Mouse (Mus musculus) heart, embryonic 14.5 days (tissue): ENCODE measurements at regions not wholly inside any gene's neighbourhood (a gene's known extent, or its start where the extent isn't known, plus 50 kb on each side); places are given as distances from the start of the nearest gene placed in this dataset.

Experiments used
- ATAC-seq: fragments of 200-750 bp; cut with Nextera tagmentation; 2 replicates; pipeline ENCODE4 v1.8.0; 2017; ENCODE audit warnings: low read depth, moderate TSS enrichment; ENCODE audit not compliant: insufficient number of reproducible peaks, insufficient read depth, low FRiP score
- H3K27ac ChIP-seq, 2 experiments: fragments of 200-500 bp in 1 of 2; fragments of 300-500 bp in 1 of 2; sonication (generic) in 1 of 2; replicated peaks in 1 of 2; 2 replicates each; pipeline ENCODE4 v1.5.1; 2012 to 2014; ENCODE audit warnings: low read depth in 2 of 2, low read length in 2 of 2, control low read depth in 1 of 2, mild to moderate bottlenecking in 1 of 2, mixed read lengths in 1 of 2; ENCODE audit not compliant: control insufficient read depth in 1 of 2, insufficient read depth in 1 of 2
- H3K27me3 ChIP-seq: fragments of 300-500 bp; sonication (generic); 2 replicates; pipeline ENCODE4 v1.6.1; 2014; ENCODE audit warnings: mild to moderate bottlenecking, low read length, control low read depth; ENCODE audit not compliant: control insufficient read depth, insufficient read depth
- H3K36me3 ChIP-seq: fragments of 300-500 bp; sonication (generic); 2 replicates; pipeline ENCODE4 v1.6.1; 2014; ENCODE audit warnings: mild to moderate bottlenecking, control low read depth, low read length, mixed read lengths; ENCODE audit not compliant: control insufficient read depth, insufficient read depth
- H3K4me1 ChIP-seq, 2 experiments: fragments of 200-500 bp in 1 of 2; fragments of 300-500 bp in 1 of 2; sonication (generic) in 1 of 2; 2 replicates each; pipeline ENCODE4 v1.6.1; 2012 to 2014; ENCODE audit warnings: low read length in 2 of 2, control low read depth in 1 of 2, mixed read lengths in 1 of 2; ENCODE audit not compliant: control insufficient read depth in 2 of 2, insufficient read depth in 2 of 2
- H3K4me2 ChIP-seq: fragments of 300-500 bp; sonication (generic); 2 replicates; pipeline ENCODE4 v1.6.1; 2014; ENCODE audit warnings: mild to moderate bottlenecking, low read length
- H3K4me3 ChIP-seq, 2 experiments: fragments of 200-500 bp in 1 of 2; fragments of 300-500 bp in 1 of 2; sonication (generic) in 1 of 2; 2 replicates each; pipeline ENCODE4 v1.5.1; 2012 to 2014; ENCODE audit warnings: low read length in 2 of 2, mild to moderate bottlenecking in 2 of 2, control low read depth in 1 of 2, low read depth in 1 of 2, moderate library complexity in 1 of 2; ENCODE audit not compliant: control insufficient read depth in 1 of 2, insufficient read depth in 1 of 2
- H3K9ac ChIP-seq: fragments of 300-500 bp; sonication (generic); 2 replicates; pipeline ENCODE4 v1.6.1; 2014; ENCODE audit warnings: mild to moderate bottlenecking, low read length
- H3K9me3 ChIP-seq: fragments of 300-500 bp; sonication (generic); 2 replicates; pipeline ENCODE4 v1.6.1; 2016; ENCODE audit warnings: low read length, control low read depth; ENCODE audit not compliant: control insufficient read depth
- WGBS: fragments of 180-500 bp; shearing (Covaris S2); extraction: QIAGEN DNeasy Blood & Tissue Kit; methylation state at CpG from one replicate; pipeline ENCODE4 v1.1.7; 2014; 5-methylcytosine and 5-hydroxymethylcytosine counted together

GRCm38 (mm10) chr8:10711474-10711873 lies 296.8 kb downstream of the Irs2 start:
- Histone ChIP-seq H3K9me3 (no peaks in the 10 kb centered on the region), H3K27ac (no peak overlapping the region), H3K4me2 (no peak overlapping the region), H3K27me3 (no peaks in the 10 kb centered on the region), H3K36me3 (no peaks in the 10 kb centered on the region), H3K4me1 (no peaks in the 10 kb centered on the region), H3K4me3 (no peak overlapping the region), H3K9ac (no peak overlapping the region)
- ATAC-seq = no peak
- 49% methylated on average over 7 of the region's 7 CpGs for WGBS

GRCm38 (mm10) chr8:10708509-10708908 lies 299.7 kb downstream of the Irs2 start:
- no peak for ATAC-seq
- Histone ChIP-seq H3K4me3 (no peak overlapping the region), H3K4me1 (no peaks in the 10 kb centered on the region), H3K27me3 (no peaks in the 10 kb centered on the region), H3K27ac (no peak overlapping the region), H3K9me3 (no peaks in the 10 kb centered on the region), H3K4me2 (no peak overlapping the region), H3K9ac (no peak overlapping the region), H3K36me3 (no peaks in the 10 kb centered on the region)
- 39% methylated on average over 6 of the region's 6 CpGs for WGBS

- H3K36me3 ChIP-seq = no peaks in the 10 kb centered on the region
- H3K4me3 ChIP-seq = no peak overlapping the region
- H3K4me2 ChIP-seq = no peak overlapping the region
- no peaks in the 10 kb centered on the region for H3K9me3 ChIP-seq
- no peak for ATAC-seq
- H3K9ac ChIP-seq = no peak overlapping the region
- H3K27me3 ChIP-seq = no peaks in the 10 kb centered on the region
- no peak overlapping the region for H3K27ac ChIP-seq
- no peaks in the 10 kb centered on the region; a peak in 1 of 4 replicates for H3K4me1 ChIP-seq
Observed at GRCm38 (mm10) chr8:10707122-10707521, 301.1 kb downstream of the Irs2 start.

- Histone ChIP-seq H3K36me3 (no peaks in the 10 kb centered on the region), H3K4me3 (no peak overlapping the region), H3K9ac (no peak overlapping the region), H3K27ac (no peak overlapping the region), H3K27me3 (no peaks in the 10 kb centered on the region), H3K4me2 (no peak overlapping the region), H3K9me3 (no peaks in the 10 kb centered on the region), H3K4me1 (no peaks in the 10 kb centered on the region; a peak in 1 of 4 replicates)
- ATAC-seq = no peak
- 55% methylated on average over 7 of the region's 7 CpGs for WGBS
Observed at GRCm38 (mm10) chr8:10705909-10706308, 302.3 kb downstream of the Irs2 start.

- H3K4me3 ChIP-seq = no peak overlapping the region
- 70% methylated on average over 7 of the region's 7 CpGs for WGBS
- H3K4me1 ChIP-seq = no peaks in the 10 kb centered on the region; a peak in 1 of 4 replicates
- no peaks in the 10 kb centered on the region for H3K9me3 ChIP-seq
- H3K9ac ChIP-seq = no peak overlapping the region
- no peak for ATAC-seq
- no peaks in the 10 kb centered on the region for H3K27me3 ChIP-seq
- H3K36me3 ChIP-seq = no peaks in the 10 kb centered on the region
- no peak overlapping the region for H3K4me2 ChIP-seq
- H3K27ac ChIP-seq = no peak overlapping the region
Observed at GRCm38 (mm10) chr8:10702755-10703154, 305.5 kb downstream of the Irs2 start.

GRCm38 (mm10) chr8:10702248-10702647 lies 306.0 kb downstream of the Irs2 start:
- Histone ChIP-seq H3K4me2 (no peak overlapping the region), H3K9me3 (no peaks in the 10 kb centered on the region), H3K4me1 (no peaks in the 10 kb centered on the region; a peak in 1 of 4 replicates), H3K27me3 (no peaks in the 10 kb centered on the region), H3K36me3 (no peaks in the 10 kb centered on the region), H3K9ac (no peak overlapping the region), H3K27ac (no peak overlapping the region), H3K4me3 (no peak overlapping the region)
- no peak for ATAC-seq
- 67% methylated on average over 10 of the region's 10 CpGs for WGBS

- 72% methylated on average over 4 of the region's 4 CpGs for whole genome bisulfite sequencing
- H3K9ac ChIP-seq = no peak overlapping the region
- no peak overlapping the region for H3K4me3 ChIP-seq
- no peaks in the 10 kb centered on the region for H3K36me3 ChIP-seq
- no peak overlapping the region for H3K4me2 ChIP-seq
- H3K4me1 ChIP-seq = no peaks in the 10 kb centered on the region; a peak in 1 of 4 replicates
- ATAC-seq = no peak
- no peaks in the 10 kb centered on the region for H3K9me3 ChIP-seq
- no peaks in the 10 kb centered on the region for H3K27me3 ChIP-seq
- H3K27ac ChIP-seq = no peak overlapping the region
Observed at GRCm38 (mm10) chr8:10701648-10702061, 306.6 kb downstream of the Irs2 start.

- H3K27me3 ChIP-seq = no peaks in the 10 kb centered on the region
- H3K9me3 ChIP-seq = no peaks in the 10 kb centered on the region
- H3K36me3 ChIP-seq = no peaks in the 10 kb centered on the region
- no peak overlapping the region for H3K4me2 ChIP-seq
- H3K27ac ChIP-seq = no peak overlapping the region
- WGBS = 76% methylated on average over 4 of the region's 4 CpGs
- H3K4me3 ChIP-seq = no peak overlapping the region
- no peak for ATAC-seq
- no peaks in the 10 kb centered on the region; a peak in 1 of 4 replicates for H3K4me1 ChIP-seq
- no peak overlapping the region for H3K9ac ChIP-seq
Observed at GRCm38 (mm10) chr8:10701226-10701625, 307.0 kb downstream of the Irs2 start.
